Mouse (Mus musculus): Measurements from ENCODE around the gene Tmem248. TPM values are rescaled to one million over a fixed set of nuclear protein-coding genes. Genes with fewer than 3 reads are reported as not detected.

The Tmem248 gene
- total and polyA plus RNA-seq, 3 experiments: 72.1 to 82.9 (median 80.9) TPM

DNA sequence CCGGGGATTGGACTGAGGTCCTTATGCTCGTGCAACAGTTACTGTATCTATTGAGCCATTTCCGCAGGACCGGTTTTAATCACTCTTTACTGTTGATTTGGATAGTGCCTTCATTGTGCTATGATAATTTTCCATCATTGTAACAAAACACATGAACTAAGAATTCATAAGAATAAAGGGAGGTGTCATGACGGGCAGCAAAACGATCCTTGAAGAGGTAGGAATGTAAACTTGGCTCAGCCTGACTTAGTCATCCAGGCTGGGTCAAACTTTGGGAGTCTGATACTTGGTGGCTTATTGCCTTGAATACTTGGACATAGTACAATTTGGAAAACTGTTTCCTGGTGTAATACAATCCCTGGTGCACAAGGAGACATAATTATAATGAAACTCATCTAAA, 31.6 kb upstream of the Tmem248 start:
- DNase-seq (ENCODE audit: extremely low read depth): no peak
- H3K27me3 ChIP-seq (replicated peaks): no peaks in the 10 kb centered on the region
- in situ Hi-C loops (cut with MboI; ENCODE audit: low pct_ligation_motif_present, low pct_unique_long_range_greater_than_20kb, low sequenced_read_pairs) (no loop called here), dilution Hi-C loops (cut with MboI; ENCODE audit: extremely low pct_ligation_motif_present, extremely low pct_unique_long_range_greater_than_20kb, low sequenced_read_pairs) (no loop called here)
- H3K27ac ChIP-seq (ENCODE audit: insufficient read depth, low read depth): no peak overlapping the region
- H3K4me2 ChIP-seq (ENCODE audit: insufficient read depth, low read depth, poor library complexity, severe bottlenecking): no peak overlapping the region
- TF ChIP-seq HCFC1 (IDR thresholded peaks at IDR 0.05; ENCODE audit: low read depth, low read length) (no peak), MXI1 (IDR thresholded peaks at IDR 0.05; ENCODE audit: low read depth, low read length) (no peak), KAT2A (IDR thresholded peaks at IDR 0.05; ENCODE audit: insufficient replicate concordance, low read length) (no peak), UBTF (IDR thresholded peaks at IDR 0.05; ENCODE audit: low read depth, low read length) (no peak), SMC3 (IDR thresholded peaks at IDR 0.05; ENCODE audit: low read depth, low read length) (no peak), JUN (IDR thresholded peaks at IDR 0.05; ENCODE audit: insufficient read depth, low read depth, low read length) (no peak), JUND (conservative IDR thresholded peaks at IDR 0.05; ENCODE audit: low read depth, low read length) (no peak), IRF4 (IDR thresholded peaks at IDR 0.05; ENCODE audit: low read depth, low read length) (no peak), MAFK (IDR thresholded peaks at IDR 0.05; ENCODE audit: insufficient replicate concordance, low read length) (no peak), ZC3H11A (IDR thresholded peaks at IDR 0.05; ENCODE audit: low read depth, low read length) (no peak)
- peaks cover 21 to 50% of the 10 kb centered on the region in 2 experiments for H3K36me3 ChIP-seq (replicated peaks in 1 of 2; ENCODE audit: control insufficient read depth in 1 of 2, insufficient read depth in 1 of 2, low read length in 1 of 2)
- peaks cover 50% of the 10 kb centered on the region for H3K79me2 ChIP-seq (replicated peaks; ENCODE audit: control insufficient read depth, extremely low read depth, insufficient read depth, poor library complexity, severe bottlenecking)
- H3K4me3 ChIP-seq (replicated peaks in 1 of 3; ENCODE audit: low read depth in 2 of 3, low read length in 2 of 3, poor library complexity in 1 of 3): no peak overlapping the region
- H3K4me1 ChIP-seq (ENCODE audit: control insufficient read depth in 1 of 2, insufficient read depth in 2 of 2): peaks cover 34 to 67% of the 10 kb centered on the region in 2 experiments
- H3K9ac ChIP-seq (ENCODE audit: insufficient read depth, low read depth): no peak overlapping the region
- H3K9me3 ChIP-seq (replicated peaks; ENCODE audit: low read length): no peaks in the 10 kb centered on the region

- in situ Hi-C loops (cut with MboI; ENCODE audit: low pct_ligation_motif_present, low pct_unique_long_range_greater_than_20kb, low sequenced_read_pairs): no loop called here
- Histone ChIP-seq H3K27me3 (replicated peaks) (no peaks in the 10 kb centered on the region), H3K9ac (ENCODE audit: insufficient read depth, low read depth) (no peak overlapping the region), H3K79me2 (replicated peaks; ENCODE audit: control insufficient read depth, extremely low read depth, insufficient read depth, poor library complexity, severe bottlenecking) (peaks cover 38% of the 10 kb centered on the region), H3K4me2 (ENCODE audit: insufficient read depth, low read depth, poor library complexity, severe bottlenecking) (no peak overlapping the region), H3K27ac (ENCODE audit: insufficient read depth, low read depth) (no peak overlapping the region), H3K9me3 (replicated peaks; ENCODE audit: low read length) (no peaks in the 10 kb centered on the region), H3K36me3 (replicated peaks in 1 of 2; ENCODE audit: control insufficient read depth in 1 of 2, insufficient read depth in 1 of 2, low read length in 1 of 2) (peaks cover 36 to 69% of the 10 kb centered on the region in 2 experiments), H3K4me3 (replicated peaks in 1 of 3; ENCODE audit: low read depth in 2 of 3, low read length in 2 of 3, poor library complexity in 1 of 3) (no peak overlapping the region), H3K4me1 (ENCODE audit: control insufficient read depth in 1 of 2, insufficient read depth in 2 of 2) (peaks cover 24 to 51% of the 10 kb centered on the region in 2 experiments)
- dilution Hi-C loops (cut with MboI; ENCODE audit: extremely low pct_ligation_motif_present, extremely low pct_unique_long_range_greater_than_20kb, low sequenced_read_pairs): no loop called here
- TF ChIP-seq MXI1 (IDR thresholded peaks at IDR 0.05; ENCODE audit: low read depth, low read length) (no peak), ZMIZ1 (IDR thresholded peaks at IDR 0.05; ENCODE audit: low read depth, low read length) (no peak), CTCF (conservative IDR thresholded peaks at IDR 0.05 in 1 of 2, IDR thresholded peaks at IDR 0.05 in 1 of 2; ENCODE audit: low read depth in 2 of 2, low read length in 2 of 2) (no peak), JUND (conservative IDR thresholded peaks at IDR 0.05; ENCODE audit: low read depth, low read length) (no peak), MAZ (IDR thresholded peaks at IDR 0.05; ENCODE audit: low read depth, low read length) (no peak), MYC (IDR thresholded peaks at IDR 0.05; ENCODE audit: low read depth, low read length) (no peak), POLR2A (IDR thresholded peaks at IDR 0.05; ENCODE audit: low read depth, low read length) (no peak), UBTF (IDR thresholded peaks at IDR 0.05; ENCODE audit: low read depth, low read length) (no peak), NRF1 (IDR thresholded peaks at IDR 0.05; ENCODE audit: low read depth, low read length) (no peak), ETS1 (conservative IDR thresholded peaks at IDR 0.05; ENCODE audit: low read depth, low read length) (no peak), RCOR1 (conservative IDR thresholded peaks at IDR 0.05; ENCODE audit: low read depth, low read length) (no peak), USF1 (IDR thresholded peaks at IDR 0.05; ENCODE audit: low read depth, low read length) (no peak), KAT2A (IDR thresholded peaks at IDR 0.05; ENCODE audit: insufficient replicate concordance, low read length) (no peak), BHLHE40 (IDR thresholded peaks at IDR 0.05; ENCODE audit: low read depth, low read length) (no peak), NELFE (IDR thresholded peaks at IDR 0.05; ENCODE audit: low read depth, low read length) (no peak), MAX (IDR thresholded peaks at IDR 0.05; ENCODE audit: low read length) (no peak), TBP (conservative IDR thresholded peaks at IDR 0.05; ENCODE audit: low read depth, low read length) (no peak), SIN3A (IDR thresholded peaks at IDR 0.05; ENCODE audit: low read length) (no peak), CHD1 (IDR thresholded peaks at IDR 0.05; ENCODE audit: low read depth, low read length) (no peak), E2F4 (IDR thresholded peaks at IDR 0.05; ENCODE audit: insufficient replicate concordance, low read depth, low read length) (no peak)
- DNase-seq (ENCODE audit: extremely low read depth): no peak
These were observed 29.5 kb upstream of the Tmem248 start for GRCm38 (mm10) chr5:130187383-130187782.

Measured in CH12.LX (cell line).